Mouse (Mus musculus) heart, embryonic 11.5 days (tissue): ENCODE results near the gene Trio. TPM values are rescaled to one million over a fixed set of nuclear protein-coding genes. Genes with fewer than 3 reads are reported as not detected.

Source experiments
- ATAC-seq: fragments of 200-750 bp; cut with Nextera tagmentation; replicated peaks from 2 replicates; pipeline ENCODE4 v1.8.0; 2017; ENCODE audit warnings: moderate library complexity; ENCODE audit not compliant: insufficient number of reproducible peaks, low FRiP score, low TSS enrichment
- H3K27ac ChIP-seq: fragments of 300-500 bp; sonication (generic); 2 replicates; pipeline ENCODE4 v1.5.1; 2014; ENCODE audit warnings: mild to moderate bottlenecking, low read depth, low read length
- H3K27me3 ChIP-seq: fragments of 300-500 bp; sonication (generic); 2 replicates; pipeline ENCODE4 v1.6.1; 2014; ENCODE audit warnings: mild to moderate bottlenecking, low read length, mixed read lengths; ENCODE audit not compliant: control insufficient read depth, insufficient read depth
- H3K36me3 ChIP-seq: fragments of 300-500 bp; sonication (generic); 2 replicates; pipeline ENCODE4 v1.6.1; 2014; ENCODE audit warnings: mild to moderate bottlenecking, low read length, moderate library complexity, mixed read lengths; ENCODE audit not compliant: control insufficient read depth, insufficient read depth
- H3K4me1 ChIP-seq: fragments of 300-500 bp; sonication (generic); 2 replicates; pipeline ENCODE4 v1.6.1; 2014; ENCODE audit warnings: low read length; ENCODE audit not compliant: control insufficient read depth, insufficient read depth
- H3K4me2 ChIP-seq: fragments of 300-500 bp; sonication (generic); 2 replicates; pipeline ENCODE4 v1.6.1; 2014; ENCODE audit warnings: mild to moderate bottlenecking, moderate library complexity
- H3K4me3 ChIP-seq: fragments of 300-500 bp; sonication (generic); 2 replicates; pipeline ENCODE4 v1.5.1; 2014; ENCODE audit warnings: low read depth, low read length
- H3K9ac ChIP-seq: fragments of 300-500 bp; sonication (generic); 2 replicates; pipeline ENCODE4 v1.6.1; 2014; ENCODE audit warnings: mild to moderate bottlenecking, low read depth, low read length, moderate library complexity
- H3K9me3 ChIP-seq: fragments of 300-500 bp; sonication (generic); replicated peaks from 2 replicates; pipeline ENCODE4 v1.6.1; 2016; ENCODE audit warnings: low read length; ENCODE audit not compliant: control insufficient read depth
- WGBS: fragments of 180-500 bp; shearing (Covaris S2); extraction: QIAGEN DNeasy Blood & Tissue Kit; methylation state at CpG from one replicate; pipeline ENCODE4 v1.1.7; 2014; ENCODE audit not compliant: insufficient replicate concordance; 5-methylcytosine and 5-hydroxymethylcytosine counted together
- polyA plus RNA-seq: library from polyadenylated mRNA; unstranded; fragments of >200 nt; fragmentation: Nextera tagmentation; extraction: Ambion mirVana; gene quantifications from 2 replicates; pipeline ENCODE4 v1.2.1, GENCODE M21; 2014

Trio gene
- polyA plus RNA-seq, 1 experiment from 2014 or later = 28.5 TPM

DNA sequence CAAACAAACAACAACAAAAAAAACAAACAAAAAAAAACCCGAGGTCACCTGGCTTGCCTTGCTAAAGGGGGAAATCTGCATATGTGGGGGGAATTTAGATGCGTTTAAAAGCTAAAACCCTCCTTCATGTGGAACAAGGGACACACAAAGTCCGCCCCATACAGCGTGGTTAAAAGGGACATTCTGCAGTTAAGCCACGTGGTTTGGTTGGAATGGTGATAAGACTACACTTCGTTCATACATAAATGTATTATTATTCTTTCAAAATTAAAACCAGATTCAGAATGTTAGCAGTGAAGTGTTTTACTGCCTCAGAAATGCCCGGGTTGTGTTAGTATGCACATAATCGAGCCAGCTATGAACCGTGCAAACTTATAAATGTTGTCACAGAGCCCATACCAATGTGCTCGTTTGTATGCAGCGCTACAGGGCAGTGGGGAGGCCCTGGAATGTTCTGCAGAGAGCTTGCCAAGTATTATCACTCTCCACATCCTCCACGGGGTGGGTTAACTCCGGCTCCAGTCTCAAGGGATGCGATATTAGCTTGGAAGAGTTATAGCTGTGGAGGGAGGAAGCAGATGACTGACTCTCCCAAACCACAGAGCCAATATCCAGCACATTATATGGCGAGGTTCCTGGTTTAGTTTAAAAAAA lies 243.1 kb downstream of the Trio start:
- Histone ChIP-seq H3K4me2 (no peak overlapping the region), H3K9me3 (no peaks in the 10 kb centered on the region), H3K27ac (peak overlapping the region; percentile 91), H3K27me3 (no peaks in the 10 kb centered on the region), H3K9ac (no peak overlapping the region), H3K4me1 (peaks cover 92% of the 10 kb centered on the region), H3K4me3 (no peak overlapping the region), H3K36me3 (no peaks in the 10 kb centered on the region)
- 0 out of 2 replicates have a peak, but pooled peaks have one; percentile 16 for ATAC-seq
- WGBS = 43% methylated on average over 15 of the region's 15 CpGs

DNA sequence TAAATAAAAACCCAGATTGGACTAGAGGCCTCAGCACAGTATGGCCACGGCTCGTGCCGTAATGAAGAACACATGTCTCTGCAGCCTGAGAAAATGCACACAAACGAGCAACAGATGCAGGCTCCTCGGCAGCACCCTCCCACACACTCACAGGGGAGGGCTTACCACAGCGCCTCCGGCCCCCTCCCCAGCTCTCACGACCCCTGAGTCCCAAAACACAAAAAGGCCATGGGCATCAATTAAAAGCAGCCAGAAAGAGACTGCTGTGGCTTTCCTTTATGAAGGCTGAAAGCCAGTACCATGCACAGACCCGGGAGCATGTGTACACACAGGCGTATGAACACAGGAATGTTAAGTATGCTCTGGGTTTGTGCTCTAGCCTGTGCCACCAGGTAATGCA lies 245.8 kb downstream of the Trio start:
- Histone ChIP-seq H3K36me3 (no peaks in the 10 kb centered on the region), H3K9me3 (no peaks in the 10 kb centered on the region), H3K4me3 (no peak overlapping the region), H3K9ac (no peak overlapping the region), H3K27ac (peak overlapping the region; percentile 77), H3K27me3 (no peaks in the 10 kb centered on the region), H3K4me2 (no peak overlapping the region), H3K4me1 (peaks cover 74% of the 10 kb centered on the region)
- WGBS = 41% methylated on average over 10 of the region's 10 CpGs
- 0 out of 2 replicates have a peak, but pooled peaks have one; percentile 17 for ATAC-seq

DNA sequence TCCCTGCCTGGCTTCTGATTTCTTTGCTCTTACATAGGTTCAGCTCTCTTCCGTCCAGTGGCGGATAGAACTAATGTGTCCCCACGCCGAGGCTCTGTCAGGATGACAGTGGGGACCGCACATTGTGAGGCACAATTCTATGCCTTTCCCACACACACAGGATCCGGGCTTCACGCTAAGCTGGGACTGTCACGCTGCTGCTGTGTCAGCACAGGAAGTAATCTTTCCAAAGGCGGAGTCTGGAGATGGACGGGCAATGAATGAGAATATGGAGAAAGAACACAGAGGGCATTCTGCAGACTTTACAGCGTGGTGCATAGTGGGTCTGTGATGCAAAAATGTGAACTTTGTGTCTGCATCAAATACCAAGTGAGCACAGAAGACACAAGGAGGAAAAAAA lies 246.2 kb downstream of the Trio start:
- no peak overlapping the region for H3K4me3 ChIP-seq
- no peak overlapping the region for H3K4me2 ChIP-seq
- H3K27me3 ChIP-seq = no peaks in the 10 kb centered on the region
- H3K36me3 ChIP-seq = no peaks in the 10 kb centered on the region
- peak overlapping the region; percentile 77 for H3K27ac ChIP-seq
- H3K9ac ChIP-seq = no peak overlapping the region
- WGBS = 59% methylated on average over 11 of the region's 11 CpGs
- H3K4me1 ChIP-seq = peaks cover 70% of the 10 kb centered on the region
- no peaks in the 10 kb centered on the region for H3K9me3 ChIP-seq
- no peak for ATAC-seq

DNA sequence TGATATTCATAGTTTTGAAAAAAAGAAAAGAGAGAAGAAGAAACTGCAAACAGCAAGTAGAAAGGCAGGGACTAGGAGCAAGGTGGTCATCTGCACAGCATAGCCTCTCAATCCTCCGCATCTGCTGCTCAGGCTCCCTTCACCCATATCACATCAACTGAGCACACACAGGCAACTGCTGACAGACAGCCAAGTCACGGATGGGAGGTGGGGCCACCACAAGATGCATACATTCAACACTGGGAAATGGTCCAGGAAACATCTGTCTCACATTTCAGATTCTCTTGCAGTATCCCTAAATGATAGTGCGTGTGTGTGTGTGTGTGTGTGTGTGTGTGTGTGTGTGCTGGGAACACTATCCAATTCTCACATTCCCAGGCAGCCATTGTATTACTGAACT lies 247.4 kb downstream of the Trio start:
- Histone ChIP-seq H3K9ac (no peak overlapping the region), H3K4me2 (no peak overlapping the region), H3K4me3 (no peak overlapping the region), H3K36me3 (peaks cover 6% of the 10 kb centered on the region; the same call in 1 of the 2 replicates), H3K9me3 (no peaks in the 10 kb centered on the region), H3K4me1 (peaks cover 58% of the 10 kb centered on the region), H3K27me3 (no peaks in the 10 kb centered on the region), H3K27ac (peak overlapping the region; percentile 77)
- WGBS = 12% methylated on average over 3 of the region's 3 CpGs
- ATAC-seq = peak; percentile 69

DNA sequence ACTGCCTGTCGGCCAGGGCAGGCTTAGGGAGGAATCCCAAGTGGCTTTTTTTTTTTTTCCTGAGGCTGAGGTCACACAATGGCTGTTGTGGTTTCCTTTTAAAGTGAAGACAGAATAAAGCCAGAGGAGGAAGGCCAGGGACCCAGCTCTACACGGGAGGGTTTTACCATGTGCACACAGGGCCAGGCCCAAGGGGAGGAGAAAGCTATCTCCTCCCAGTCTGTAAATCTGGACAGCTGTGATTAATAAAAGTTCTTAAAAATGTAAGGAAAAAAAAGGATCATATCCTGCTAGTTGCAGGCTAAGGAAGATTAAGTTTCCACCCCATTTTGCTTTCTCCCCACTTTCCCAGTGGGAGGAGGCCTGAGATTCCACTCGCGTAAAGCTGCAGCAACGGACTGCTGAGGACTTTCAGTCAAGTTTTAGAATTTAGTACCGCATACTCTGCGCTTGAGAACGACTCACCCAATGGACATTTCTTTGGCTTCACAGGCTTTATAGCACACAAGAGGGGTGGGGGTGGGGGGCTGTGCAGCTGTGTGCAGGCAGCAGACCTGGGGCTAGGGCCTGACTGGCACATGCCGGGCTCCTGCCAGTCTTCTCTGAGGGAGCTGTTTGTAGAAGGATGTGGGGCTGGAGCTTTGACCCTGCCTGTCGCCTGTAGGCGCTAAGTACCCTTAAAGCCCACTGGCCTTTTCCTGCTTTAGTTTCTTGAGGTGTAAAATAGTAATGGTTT lies 248.0 kb downstream of the Trio start:
- no peak for ATAC-seq
- 42% methylated on average over 11 of the region's 11 CpGs for WGBS
- Histone ChIP-seq H3K4me1 (peaks cover 52% of the 10 kb centered on the region), H3K9ac (no peak overlapping the region), H3K27ac (peak overlapping the region; percentile 77), H3K4me3 (no peak overlapping the region), H3K36me3 (peaks cover 10% of the 10 kb centered on the region; the same call in 1 of the 2 replicates), H3K9me3 (no peaks in the 10 kb centered on the region), H3K27me3 (no peaks in the 10 kb centered on the region), H3K4me2 (no peak overlapping the region)

DNA sequence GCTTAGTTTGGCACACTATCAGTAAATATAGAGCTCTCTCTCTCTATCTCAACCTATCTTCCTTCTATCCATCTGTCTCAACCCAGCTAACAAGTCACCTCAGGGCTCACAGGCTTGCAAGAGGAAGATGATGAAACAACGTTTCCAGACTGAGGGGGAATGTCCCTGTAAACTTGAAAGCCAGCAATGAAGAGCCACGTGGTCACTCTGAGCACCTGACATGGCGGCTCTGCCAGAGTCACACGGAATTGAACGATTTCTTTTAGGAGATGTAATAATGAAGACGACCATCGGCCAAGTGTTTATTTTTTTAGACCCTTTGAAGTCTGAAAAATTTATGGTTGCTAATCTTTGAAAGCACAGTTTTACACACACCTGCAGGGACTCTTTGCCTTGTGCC lies 251.2 kb downstream of the Trio start:
- Histone ChIP-seq H3K4me1 (peaks cover 32% of the 10 kb centered on the region), H3K4me3 (no peak overlapping the region), H3K4me2 (no peak overlapping the region), H3K27ac (no peak overlapping the region), H3K36me3 (peaks cover 15% of the 10 kb centered on the region; the same call in 1 of the 2 replicates), H3K9me3 (no peaks in the 10 kb centered on the region), H3K9ac (no peak overlapping the region), H3K27me3 (no peaks in the 10 kb centered on the region)
- WGBS = 72% methylated on average over 7 of the region's 7 CpGs
- no peak for ATAC-seq

DNA sequence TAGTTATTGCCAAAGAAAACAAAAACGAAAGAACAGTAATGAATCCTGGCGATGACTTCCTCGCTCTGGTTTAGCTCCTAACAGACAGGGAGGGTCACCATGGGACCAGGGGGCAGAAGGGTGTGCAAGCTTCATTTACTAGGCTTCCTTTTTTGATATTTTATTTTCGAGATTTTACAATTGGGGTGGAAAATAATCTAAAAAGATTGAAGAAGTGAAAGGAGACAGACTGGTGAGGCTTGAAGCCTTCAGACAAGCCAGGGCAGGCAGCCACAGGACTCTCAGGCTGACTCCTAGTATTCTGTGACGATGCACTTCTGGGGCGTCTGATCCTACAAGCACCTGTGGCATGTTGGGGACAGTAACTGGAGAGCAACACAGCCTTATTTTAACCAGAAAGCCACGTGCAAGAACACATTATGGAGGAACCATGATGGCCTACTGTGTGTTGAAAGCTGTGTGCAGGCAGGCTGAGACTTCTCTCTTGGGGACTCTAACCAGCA lies 253.5 kb downstream of the Trio start:
- no peak for ATAC-seq
- H3K4me2 ChIP-seq = no peak overlapping the region
- no peaks in the 10 kb centered on the region for H3K27me3 ChIP-seq
- 0 out of 2 replicates have a peak overlapping the region, but pooled peaks have one; percentile 48 for H3K27ac ChIP-seq
- peaks cover 24% of the 10 kb centered on the region for H3K36me3 ChIP-seq
- H3K9me3 ChIP-seq = no peaks in the 10 kb centered on the region
- WGBS = 72% methylated on average over 7 of the region's 7 CpGs
- no peak overlapping the region for H3K9ac ChIP-seq
- no peak overlapping the region for H3K4me3 ChIP-seq
- peaks cover 9% of the 10 kb centered on the region for H3K4me1 ChIP-seq

DNA sequence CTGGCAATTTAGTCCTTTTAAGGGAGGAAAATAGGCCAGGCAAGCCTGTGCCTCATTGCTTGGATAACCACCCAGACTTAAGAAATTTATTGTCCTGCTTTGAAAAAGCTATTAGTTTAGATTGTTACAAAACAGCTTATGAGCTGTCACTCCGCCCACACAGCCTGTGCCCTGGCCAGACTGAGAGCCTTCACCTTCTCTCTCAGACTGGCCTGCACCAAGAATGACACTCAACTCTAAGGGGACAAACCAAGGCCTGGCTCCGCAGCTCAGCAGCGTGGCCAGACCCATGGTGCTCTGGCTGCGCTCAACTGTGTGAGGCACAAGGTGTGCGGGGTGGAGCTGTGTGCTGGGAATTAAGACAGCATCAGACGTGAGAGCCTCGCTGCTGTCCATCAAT lies 254.1 kb downstream of the Trio start:
- no peak overlapping the region for H3K4me3 ChIP-seq
- no peak overlapping the region for H3K4me2 ChIP-seq
- H3K36me3 ChIP-seq = peaks cover 27% of the 10 kb centered on the region
- peak overlapping the region; percentile 68; the same call in 1 of the 2 replicates for H3K27ac ChIP-seq
- H3K9ac ChIP-seq = no peak overlapping the region
- WGBS = 67% methylated on average over 7 of the region's 7 CpGs
- 0 out of 2 replicates have a peak, but pooled peaks have one; percentile 4 for ATAC-seq
- H3K4me1 ChIP-seq = peaks cover 4% of the 10 kb centered on the region
- no peaks in the 10 kb centered on the region for H3K27me3 ChIP-seq
- H3K9me3 ChIP-seq = no peaks in the 10 kb centered on the region
